Mouse (Mus musculus) embryonic fibroblast, embryonic 13.5 days (primary cell): ENCODE results near the gene A730049H05Rik. TPM values are rescaled to one million over a fixed set of nuclear protein-coding genes. Genes with fewer than 3 reads are reported as not detected.

Experiments
- H3K27ac ChIP-seq: 2 replicates; pipeline ENCODE4 v1.5.1; 2012; ENCODE audit warnings: low read length, control low read depth, inconsistent platforms; ENCODE audit not compliant: insufficient read depth
- H3K4me1 ChIP-seq: 2 replicates; pipeline ENCODE4 v1.6.1; 2011; ENCODE audit warnings: low read length; ENCODE audit not compliant: control insufficient read depth, insufficient read depth
- H3K4me3 ChIP-seq: 2 replicates; pipeline ENCODE4 v1.5.1; 2011; ENCODE audit warnings: mild to moderate bottlenecking, control low read depth, low read length; ENCODE audit not compliant: insufficient read depth
- CTCF ChIP-seq: IDR thresholded peaks from 2 replicates; pipeline ENCODE4 v1.5.1; 2011; ENCODE audit warnings: mild to moderate bottlenecking, control low read depth, low read length, moderate library complexity, borderline replicate concordance; ENCODE audit not compliant: insufficient read depth
- POLR2A ChIP-seq: IDR thresholded peaks from 2 replicates; pipeline ENCODE4 v1.6.1; 2011; ENCODE audit warnings: low read depth, mild to moderate bottlenecking, control low read depth, low read length, moderate library complexity
- polyA plus RNA-seq: library from polyadenylated mRNA; stranded (reverse); fragments of >200 nt; gene quantifications from 2 replicates; pipeline ENCODE4 v1.2.4, GENCODE M21; 2011; ENCODE audit warnings: low read depth; ENCODE audit not compliant: missing spikeins, insufficient read length

Gene A730049H05Rik
- polyA plus RNA-seq, 1 experiment: 0.56 TPM

DNA sequence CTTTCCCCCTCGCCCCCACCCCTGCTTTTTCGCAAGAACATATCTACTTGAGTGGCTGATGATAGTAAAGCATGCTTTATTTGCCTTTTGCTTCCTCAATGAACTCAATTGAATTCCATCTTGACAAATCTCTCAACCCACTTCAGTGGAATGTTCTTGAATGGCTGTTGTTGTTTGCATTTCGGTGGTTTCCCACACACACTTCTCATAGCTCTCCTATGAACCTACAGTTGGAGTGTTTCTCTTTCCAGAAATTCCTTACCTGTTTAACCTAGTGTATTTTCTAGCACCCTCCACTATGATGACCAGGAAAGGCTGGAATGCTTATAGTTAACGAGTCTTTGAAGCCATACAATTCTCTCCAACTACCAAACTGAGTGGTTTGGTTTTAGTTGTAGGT, 38.6 kb downstream of the A730049H05Rik start:
- no peak overlapping the region for H3K4me3 ChIP-seq
- no peak overlapping the region for H3K27ac ChIP-seq
- TF ChIP-seq POLR2A (no peak), CTCF (no peak)
- no peaks in the 10 kb centered on the region for H3K4me1 ChIP-seq

DNA sequence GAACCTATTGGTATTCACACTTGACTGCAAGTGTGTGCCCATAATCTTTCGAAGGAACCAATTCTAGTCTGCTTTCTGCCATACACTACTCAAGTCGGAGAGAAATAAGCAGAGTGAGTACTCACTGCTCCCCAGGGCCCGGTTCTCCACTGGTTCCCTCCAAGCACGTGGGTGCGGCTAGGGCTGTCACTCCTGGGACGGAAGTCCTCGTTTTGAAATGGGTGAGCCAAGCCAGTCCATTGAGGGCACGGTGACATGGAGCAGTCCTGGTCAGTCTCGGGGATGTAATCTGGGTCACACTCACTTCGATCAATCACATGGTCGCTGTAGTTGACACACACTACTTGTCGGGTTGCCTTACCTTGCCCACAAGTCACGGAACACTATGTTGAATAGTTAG, 41.5 kb downstream of the A730049H05Rik start:
- no peak overlapping the region for H3K4me3 ChIP-seq

DNA sequence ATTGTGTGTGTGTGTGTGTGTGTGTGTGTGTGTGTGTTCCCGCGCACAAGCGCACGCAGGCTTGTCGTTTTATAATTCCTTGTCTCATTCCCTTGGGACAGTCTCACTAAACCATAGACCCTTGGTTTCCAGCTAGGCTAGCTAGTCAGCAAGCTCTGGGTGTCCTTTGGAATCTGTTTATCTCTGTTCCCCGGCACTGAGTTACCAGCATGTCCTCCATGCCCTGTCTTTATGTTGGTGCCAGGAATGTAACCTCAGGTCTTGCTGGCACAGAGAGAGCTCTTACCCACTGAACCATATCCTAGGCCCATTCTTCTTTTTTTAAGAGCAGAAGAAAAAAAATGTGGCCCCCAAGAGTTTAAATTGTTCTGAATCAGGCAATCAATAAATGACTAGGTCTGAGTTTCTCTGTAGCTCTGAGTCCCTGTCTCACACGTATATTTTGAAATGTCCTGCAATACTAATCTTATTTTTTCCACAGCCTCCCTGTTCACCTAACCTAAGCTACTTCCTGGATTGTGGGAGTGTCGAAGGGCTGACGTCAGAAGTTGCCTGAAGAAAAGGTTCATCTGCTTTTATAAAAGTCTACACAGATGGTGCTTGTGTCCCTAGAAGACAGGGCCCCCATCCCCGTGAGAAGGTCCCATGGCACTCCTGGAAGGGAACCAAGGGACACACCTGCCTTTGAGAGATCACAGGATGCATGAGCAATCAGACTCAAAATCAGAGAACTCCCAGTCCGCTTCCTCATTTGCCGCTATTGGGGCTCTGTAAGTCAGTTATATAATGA, 42.6 kb downstream of the A730049H05Rik start:
- Histone ChIP-seq H3K4me3 (no peak overlapping the region), H3K27ac (no peak overlapping the region), H3K4me1 (no peaks in the 10 kb centered on the region)
- TF ChIP-seq POLR2A (no peak), CTCF (no peak)

More for the DNA sequence above, 41.5 kb downstream of the A730049H05Rik start:
- no peaks in the 10 kb centered on the region for H3K4me1 ChIP-seq
- TF ChIP-seq CTCF (no peak), POLR2A (no peak)
- no peak overlapping the region for H3K27ac ChIP-seq

DNA sequence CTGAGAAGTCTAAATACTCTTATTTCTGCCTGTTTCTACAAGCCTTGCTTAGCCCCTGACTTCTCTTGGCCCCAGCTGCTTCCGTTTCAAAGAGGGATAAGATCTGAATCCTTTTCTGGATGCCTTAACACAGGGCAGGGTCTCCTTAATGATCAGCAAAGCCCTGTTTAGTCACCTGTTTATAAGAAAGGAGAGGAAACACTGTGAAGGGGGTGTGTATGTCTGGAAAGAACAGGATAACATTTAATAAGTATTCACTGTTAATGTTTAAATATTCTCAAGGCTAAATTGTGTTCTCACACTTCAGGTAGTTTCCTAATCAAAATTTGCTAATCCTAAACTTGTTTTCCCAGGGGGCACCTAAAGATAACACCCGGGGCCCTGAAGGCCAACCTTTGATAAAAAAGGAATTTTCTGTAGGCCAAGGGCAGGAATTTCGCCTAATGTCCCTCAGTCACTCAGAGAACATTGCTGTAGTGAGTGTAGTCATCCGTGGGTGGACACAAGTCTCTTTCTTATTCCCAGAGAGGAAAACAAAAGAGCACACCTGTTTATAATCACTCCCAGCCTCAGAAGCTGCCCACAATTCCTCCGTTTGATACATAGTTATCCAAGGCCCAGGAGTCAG, 44.1 kb downstream of the A730049H05Rik start:
- no peaks in the 10 kb centered on the region for H3K4me1 ChIP-seq
- no peak for TF ChIP-seq CTCF
- no peak for TF ChIP-seq POLR2A
- H3K27ac ChIP-seq: no peak overlapping the region
- no peak overlapping the region for H3K4me3 ChIP-seq

DNA sequence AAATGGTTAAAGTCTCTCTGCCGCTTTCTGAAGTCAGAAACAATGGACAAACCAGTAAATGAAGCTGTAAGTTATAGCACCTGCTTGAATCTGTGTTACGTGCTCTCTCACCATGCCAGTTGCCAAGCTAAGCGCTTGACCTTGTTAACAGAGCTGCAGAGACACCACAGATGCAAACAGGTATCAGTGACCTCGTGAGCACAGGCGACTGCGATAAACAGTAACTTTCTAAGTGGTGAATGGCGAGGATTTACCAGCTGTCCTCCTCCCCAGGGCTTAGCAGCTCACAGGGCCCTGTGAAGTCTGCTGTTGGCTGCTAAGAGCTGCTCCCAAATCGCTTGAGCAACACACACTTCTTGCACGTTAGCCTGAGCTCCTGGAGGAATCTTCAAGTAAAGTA, 46.3 kb downstream of the A730049H05Rik start:
- Histone ChIP-seq H3K27ac (no peak overlapping the region), H3K4me3 (no peak overlapping the region), H3K4me1 (no peaks in the 10 kb centered on the region)
- no peak for TF ChIP-seq POLR2A
- TF ChIP-seq CTCF: no peak

DNA sequence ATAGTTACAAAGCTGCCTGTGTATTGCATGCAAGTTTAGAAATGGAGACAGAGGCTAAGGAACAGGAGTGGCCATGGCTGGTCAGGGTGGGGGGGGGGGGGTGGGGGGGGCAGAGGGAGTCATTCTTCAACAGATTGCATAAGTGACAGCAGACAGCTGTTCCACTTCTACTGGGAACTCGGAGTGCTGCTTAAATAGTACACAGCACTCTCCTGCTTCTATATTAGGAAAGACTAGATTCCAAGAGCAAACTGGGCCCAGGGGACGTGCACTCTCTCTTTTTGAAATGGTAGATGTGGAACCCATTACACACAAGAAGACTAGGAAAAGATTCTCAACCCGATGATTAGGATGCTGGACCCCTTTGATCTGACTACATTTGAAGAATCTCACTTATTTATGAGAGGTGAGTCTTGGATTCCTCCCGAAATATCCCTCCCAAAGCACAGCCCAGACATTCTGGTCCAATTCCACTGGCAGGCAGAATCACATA, 52.9 kb downstream of the A730049H05Rik start, which contains the start of gene Gm15737:
Gene Gm15737, plus strand, starts transcription at position 269 of the 493 bp plus-strand sequence.
- Histone ChIP-seq H3K4me1 (peaks cover 4% of the 10 kb centered on the region), H3K4me3 (no peak within 1 kb of the TSS), H3K27ac (0 out of 2 replicates have a peak within 1 kb of the TSS, but pooled peaks have one; percentile 26)
- TF ChIP-seq CTCF (no peak), POLR2A (no peak)

DNA sequence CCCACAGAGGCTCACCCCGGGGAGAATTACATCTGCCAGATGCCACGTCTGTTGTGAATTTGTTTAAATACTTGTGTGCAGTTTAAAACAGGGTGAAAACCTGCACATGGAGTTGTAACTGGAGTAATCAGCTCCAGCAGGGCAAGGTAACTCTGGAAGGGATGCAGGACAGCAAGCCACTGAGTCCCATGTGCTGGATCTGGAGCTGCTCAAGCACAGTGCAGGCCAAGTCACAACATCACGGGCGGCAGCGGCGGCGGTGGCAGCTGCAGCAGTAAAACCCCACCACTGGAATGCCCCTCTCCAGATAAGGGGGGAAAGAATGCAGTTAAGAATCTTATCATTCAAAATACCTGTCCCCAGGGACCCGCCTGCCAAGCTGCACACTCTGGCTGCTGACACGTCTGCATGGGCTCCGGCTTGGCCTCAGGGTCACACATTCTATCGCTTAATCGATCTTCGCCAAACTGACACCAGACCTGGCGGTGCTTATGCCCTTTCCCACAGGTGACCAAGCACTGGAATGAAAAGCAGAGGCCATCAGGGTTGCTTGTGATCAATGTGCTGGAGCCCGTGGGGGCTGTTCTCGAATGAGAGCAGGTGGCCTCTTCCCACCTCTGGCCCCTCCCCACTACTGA, 53.4 kb downstream of the A730049H05Rik start:
- H3K27ac ChIP-seq: no peak overlapping the region
- H3K4me1 ChIP-seq: peaks cover 4% of the 10 kb centered on the region
- TF ChIP-seq POLR2A: no peak
- no peak for TF ChIP-seq CTCF
- no peak overlapping the region for H3K4me3 ChIP-seq

DNA sequence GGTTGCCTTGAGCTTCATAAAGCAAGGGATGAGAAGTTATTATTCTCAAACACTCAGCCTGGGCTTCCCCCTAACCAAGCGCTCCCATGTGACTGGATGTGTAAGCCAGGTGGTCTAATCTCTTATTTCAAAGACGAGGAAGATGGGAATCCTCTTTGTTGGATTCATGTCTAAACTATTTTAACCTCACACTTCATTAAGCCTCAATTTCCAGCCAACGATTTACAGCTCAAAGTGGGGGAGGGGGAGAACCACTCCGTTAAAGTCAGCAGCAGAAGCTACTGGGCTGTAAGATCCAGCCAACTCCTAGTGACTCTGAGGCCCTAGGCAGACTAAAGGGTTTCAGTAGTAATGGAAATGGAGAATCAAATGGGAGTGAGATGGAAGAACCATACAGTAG, 55.5 kb downstream of the A730049H05Rik start:
- H3K27ac ChIP-seq: no peak overlapping the region
- peaks cover 4% of the 10 kb centered on the region for H3K4me1 ChIP-seq
- no peak for TF ChIP-seq POLR2A
- TF ChIP-seq CTCF: no peak
- no peak overlapping the region for H3K4me3 ChIP-seq

DNA sequence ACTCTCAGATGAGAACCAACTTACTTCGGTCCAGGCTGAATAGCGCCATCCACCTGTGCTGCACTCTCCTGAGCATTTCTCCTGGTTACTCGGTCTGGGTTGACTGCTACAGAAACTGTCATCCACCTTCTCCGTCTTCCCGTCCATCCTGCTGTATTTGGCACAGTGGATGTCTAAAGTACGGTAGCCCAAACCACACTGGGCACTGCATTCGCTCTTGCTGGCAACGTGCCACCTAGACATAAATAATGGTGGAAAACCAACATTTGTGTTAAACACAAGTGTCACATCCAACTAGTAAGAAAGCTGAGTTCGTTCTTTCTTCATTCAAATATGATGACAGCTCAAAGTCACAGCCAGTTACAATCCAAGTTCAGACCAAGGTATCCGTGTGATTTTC, 56.5 kb downstream of the A730049H05Rik start:
- no peak overlapping the region for H3K27ac ChIP-seq
- TF ChIP-seq POLR2A (no peak), CTCF (no peak)
- H3K4me3 ChIP-seq: no peak overlapping the region
- peaks cover 4% of the 10 kb centered on the region for H3K4me1 ChIP-seq
